Mouse (Mus musculus) intestine, postnatal 0 days (tissue): ENCODE measurements around the gene Nfs1. TPM values are rescaled to one million over a fixed set of nuclear protein-coding genes. Genes with fewer than 3 reads are reported as not detected.

ENCODE experiments used
- ATAC-seq: fragments of 200-750 bp; cut with Nextera tagmentation; 2 replicates; pipeline ENCODE4 v1.8.0; 2017; ENCODE audit warnings: mild to moderate bottlenecking, moderate TSS enrichment, moderate library complexity
- H3K27ac ChIP-seq: fragments of 300-500 bp; sonication (generic); 2 replicates; pipeline ENCODE4 v1.5.1; 2014; ENCODE audit warnings: mild to moderate bottlenecking, low read depth, low read length, moderate library complexity
- H3K27me3 ChIP-seq: fragments of 300-500 bp; sonication (generic); replicated peaks from 2 replicates; pipeline ENCODE4 v1.6.1; 2014; ENCODE audit warnings: low read length, mixed read lengths; ENCODE audit not compliant: control insufficient read depth, insufficient read depth
- H3K36me3 ChIP-seq: fragments of 300-500 bp; sonication (generic); 2 replicates; pipeline ENCODE4 v1.6.1; 2014; ENCODE audit warnings: mild to moderate bottlenecking, moderate library complexity; ENCODE audit not compliant: control insufficient read depth, insufficient read depth
- H3K4me1 ChIP-seq: fragments of 300-500 bp; sonication (generic); replicated peaks from 2 replicates; pipeline ENCODE4 v1.6.1; 2014; ENCODE audit warnings: antibody characterized with exemption, low read length, mixed read lengths; ENCODE audit not compliant: control insufficient read depth, insufficient read depth
- H3K4me2 ChIP-seq: fragments of 300-500 bp; sonication (generic); replicated peaks from 2 replicates; pipeline ENCODE4 v1.6.1; 2014; ENCODE audit warnings: low read depth, mild to moderate bottlenecking, moderate library complexity
- H3K4me3 ChIP-seq: fragments of 300-500 bp; sonication (generic); 2 replicates; pipeline ENCODE4 v1.5.1; 2014; ENCODE audit warnings: low read depth, low read length
- H3K9ac ChIP-seq: fragments of 300-500 bp; sonication (generic); 2 replicates; pipeline ENCODE4 v1.6.1; 2014; ENCODE audit warnings: mild to moderate bottlenecking, low read depth, low read length
- H3K9me3 ChIP-seq: fragments of 300-500 bp; sonication (generic); 2 replicates; pipeline ENCODE4 v1.6.1; 2016; ENCODE audit warnings: mixed run types; ENCODE audit not compliant: control insufficient read depth
- CTCF ChIP-seq: sonication (generic); IDR thresholded peaks from 2 replicates; pipeline ENCODE4 v1.5.1; 2016; ENCODE audit warnings: low read depth, mild to moderate bottlenecking, control low read depth, antibody characterized with exemption, moderate library complexity
- WGBS: fragments of 180-500 bp; shearing (Covaris S2); extraction: QIAGEN DNeasy Blood & Tissue Kit; methylation state at CpG from one replicate; pipeline ENCODE4 v1.1.7; 2014; 5-methylcytosine and 5-hydroxymethylcytosine counted together
- polyA plus RNA-seq: library from polyadenylated mRNA; unstranded; fragments of >200 nt; fragmentation: Nextera tagmentation; extraction: Ambion mirVana; gene quantifications from 2 replicates; pipeline ENCODE4 v1.2.1, GENCODE M21; 2015

The Nfs1 gene
- polyA plus RNA-seq, 1 experiment from 2014 or later: 41.1 TPM

DNA sequence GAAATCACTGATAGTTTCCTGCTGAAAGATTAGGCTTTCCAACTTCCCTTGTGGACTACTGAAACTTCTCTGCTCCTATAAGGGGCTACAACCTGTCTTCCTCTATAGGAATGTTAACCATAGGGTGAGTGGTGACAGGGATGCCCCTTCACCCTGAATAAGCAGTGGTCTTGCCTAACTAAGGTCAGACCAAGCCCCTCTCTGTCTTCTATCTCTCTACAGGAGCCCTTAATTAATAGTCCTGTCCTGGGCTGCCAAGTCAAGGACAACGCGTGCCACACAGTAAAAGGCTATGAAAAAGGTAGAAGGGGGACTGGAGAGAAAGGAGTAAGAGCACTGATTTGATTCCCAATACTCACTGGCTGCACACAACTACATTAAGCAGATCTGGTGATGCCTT is 37.6 kb upstream of the Nfs1 start:
- Histone ChIP-seq H3K36me3 (peaks cover 12% of the 10 kb centered on the region), H3K4me1 (peaks cover 3% of the 10 kb centered on the region; the same call in 1 of the 2 replicates), H3K27me3 (no peaks in the 10 kb centered on the region), H3K27ac (no peak overlapping the region), H3K4me2 (no peak overlapping the region), H3K9me3 (no peaks in the 10 kb centered on the region), H3K9ac (no peak overlapping the region), H3K4me3 (no peak overlapping the region)
- no peak for ATAC-seq
- WGBS: 71% methylated on average over 2 of the region's 2 CpGs
- no peak for TF ChIP-seq CTCF

DNA sequence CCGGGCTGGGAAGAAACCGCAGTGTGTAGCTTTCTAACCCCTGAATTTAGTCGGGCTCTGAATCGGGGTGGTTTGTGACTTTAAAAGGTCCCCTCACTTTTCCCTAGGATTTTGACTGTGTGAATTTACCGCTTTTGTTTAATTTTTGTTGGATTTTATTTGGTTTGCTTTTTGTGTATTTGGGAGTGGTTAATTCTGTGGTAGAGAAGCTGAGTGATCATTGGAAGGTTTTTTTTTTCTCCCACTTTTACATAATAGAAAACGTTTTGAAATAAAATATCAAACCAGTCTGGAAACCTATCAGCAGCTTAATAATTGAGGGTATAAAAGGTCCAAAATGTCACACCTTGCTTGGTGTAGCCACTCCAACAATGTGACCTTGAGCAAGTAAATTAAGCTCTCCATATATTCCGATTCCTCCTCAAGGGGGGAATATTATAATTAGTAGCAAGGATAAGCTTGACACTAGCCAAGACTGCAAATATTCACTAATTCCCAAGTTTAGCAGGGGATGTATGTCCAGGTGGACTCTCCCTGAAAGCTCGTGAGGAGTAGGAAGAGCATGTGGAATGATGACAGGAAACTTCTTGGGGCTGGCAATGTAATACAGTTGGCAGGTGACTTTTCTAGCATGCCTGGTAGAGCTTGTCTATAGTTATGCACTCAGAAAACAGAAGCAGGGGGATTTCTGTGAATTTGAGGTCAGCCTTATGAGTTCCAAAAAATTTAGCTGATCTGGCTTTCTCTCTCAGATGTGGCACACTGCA is 37.0 kb upstream of the Nfs1 start:
- Histone ChIP-seq H3K36me3 (peaks cover 18% of the 10 kb centered on the region), H3K27ac (peak overlapping the region; percentile 90), H3K9me3 (no peaks in the 10 kb centered on the region), H3K27me3 (no peaks in the 10 kb centered on the region), H3K9ac (peak overlapping the region; percentile 78), H3K4me2 (peak overlapping the region; percentile 86), H3K4me1 (peaks cover 3% of the 10 kb centered on the region; the same call in 1 of the 2 replicates), H3K4me3 (peak overlapping the region; percentile 91)
- WGBS: 15% methylated on average over 8 of the region's 8 CpGs
- TF ChIP-seq CTCF: no peak
- no peak; the same call in 1 of the 2 replicates for ATAC-seq

DNA sequence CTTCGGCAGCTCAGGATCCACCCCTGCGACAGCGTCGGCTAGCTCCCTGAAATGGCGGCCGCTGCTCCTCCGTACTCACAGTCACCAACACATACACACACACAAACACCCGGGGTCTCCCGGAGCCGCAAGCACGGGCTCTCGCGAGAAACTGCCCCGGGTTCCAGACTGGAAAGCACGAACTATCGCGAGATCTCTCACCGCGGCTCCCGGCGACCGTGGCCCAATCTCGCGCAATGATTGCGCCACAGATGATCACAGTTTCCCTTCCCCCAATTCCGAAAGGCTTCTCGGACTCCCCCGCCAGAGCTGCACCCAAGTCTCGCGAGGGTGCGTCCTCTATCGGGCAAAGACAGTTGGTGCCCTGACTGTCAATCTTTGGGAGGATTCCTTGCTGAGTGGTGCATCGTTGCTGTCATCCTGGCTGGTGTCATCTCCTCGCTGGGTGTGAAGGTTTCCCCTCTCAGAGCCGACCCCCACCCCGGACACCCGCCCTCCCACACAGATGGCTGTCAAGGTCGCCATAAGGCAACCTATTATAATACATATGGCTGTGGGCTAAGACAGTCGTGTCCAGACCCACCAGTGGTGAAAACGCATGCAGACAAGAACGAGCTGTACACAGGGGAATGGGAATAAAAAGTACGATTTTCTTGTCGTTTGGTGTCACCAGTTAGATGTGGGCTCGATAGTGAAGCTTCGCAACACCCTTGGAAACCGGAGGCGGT is 36.3 kb upstream of the Nfs1 start, which contains the start of gene Rbm39:
Gene Rbm39, minus strand, starts transcription at position 145 of the 728 bp plus-strand sequence.
- peak within 1 kb of the TSS; percentile 96 for H3K27ac ChIP-seq
- H3K4me1 ChIP-seq: peaks cover 3% of the 10 kb centered on the region; the same call in 1 of the 2 replicates
- whole genome bisulfite sequencing: under 1% methylated on average over 47 of the region's 47 CpGs
- no peaks in the 10 kb centered on the region for H3K27me3 ChIP-seq
- H3K4me3 ChIP-seq: peak within 1 kb of the TSS; percentile 91
- peak within 1 kb of the TSS; percentile 100 for H3K9ac ChIP-seq
- ATAC-seq: peak; percentile 97
- H3K4me2 ChIP-seq: peak within 1 kb of the TSS; percentile 86
- no peaks in the 10 kb centered on the region for H3K9me3 ChIP-seq
- H3K36me3 ChIP-seq: peaks cover 22% of the 10 kb centered on the region
- peak; percentile 74 for TF ChIP-seq CTCF

DNA sequence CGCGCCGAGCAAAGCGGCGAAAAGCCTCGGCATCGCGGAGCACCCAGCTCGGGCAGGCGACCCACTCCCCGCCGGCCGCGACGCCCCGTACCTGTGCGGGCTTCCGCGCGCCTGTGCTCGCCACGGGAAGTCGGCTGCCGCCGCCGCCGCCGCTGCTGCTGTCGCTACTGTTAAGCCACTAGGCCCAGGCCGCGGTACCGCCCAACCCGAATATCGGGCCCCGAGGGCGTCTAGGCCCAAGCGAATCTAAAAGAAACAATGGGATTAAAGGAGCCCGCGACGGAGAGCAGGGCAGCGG is 35.8 kb upstream of the Nfs1 start:
- ATAC-seq: peak; percentile 22; the same call in 1 of the 2 replicates
- H3K4me1 ChIP-seq: peaks cover 3% of the 10 kb centered on the region; the same call in 1 of the 2 replicates
- peaks cover 22% of the 10 kb centered on the region for H3K36me3 ChIP-seq
- TF ChIP-seq CTCF: no peak
- no peaks in the 10 kb centered on the region for H3K9me3 ChIP-seq
- H3K27ac ChIP-seq: peak overlapping the region; percentile 96
- H3K27me3 ChIP-seq: no peaks in the 10 kb centered on the region
- peak overlapping the region; percentile 100 for H3K9ac ChIP-seq
- H3K4me2 ChIP-seq: peak overlapping the region; percentile 68
- WGBS: under 1% methylated on average over 41 of the region's 41 CpGs
- H3K4me3 ChIP-seq: peak overlapping the region; percentile 91

DNA sequence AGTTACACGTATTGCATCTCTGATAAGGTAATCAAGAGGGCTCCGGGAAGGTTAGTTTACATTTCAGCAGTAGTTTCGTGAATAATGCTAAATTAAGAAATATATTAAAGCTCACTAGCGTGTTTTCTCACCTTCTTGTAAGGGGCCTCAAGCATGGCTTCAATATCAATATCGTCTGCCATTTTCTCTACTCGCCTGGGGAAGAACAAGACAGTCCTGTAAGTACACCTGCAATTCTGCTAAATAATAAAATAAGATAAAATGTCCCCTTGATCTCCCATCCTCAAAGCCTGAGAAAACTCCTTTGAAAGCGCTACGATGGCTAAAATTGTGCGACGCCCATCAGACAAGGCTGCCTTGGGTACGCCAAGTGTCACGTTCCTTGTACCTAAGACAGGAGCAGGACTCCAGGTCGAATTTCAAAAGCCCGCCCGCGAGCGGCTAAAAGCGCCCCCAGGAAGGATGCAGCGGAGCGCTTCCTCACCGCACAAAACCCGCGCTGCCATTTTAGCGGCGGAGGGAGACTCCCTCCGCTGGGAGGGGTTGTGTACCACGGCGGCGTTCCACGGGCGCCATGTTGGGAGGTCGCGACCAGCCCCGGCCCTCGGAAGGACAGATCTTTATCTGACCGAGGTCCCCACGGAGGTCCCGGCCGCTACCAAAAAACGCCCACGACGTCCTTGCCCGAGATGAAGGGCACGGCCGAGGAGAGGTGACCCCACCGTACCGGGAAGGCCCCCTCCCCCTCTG is 35.2 kb upstream of the Nfs1 start:
- peak overlapping the region; percentile 100 for H3K9ac ChIP-seq
- peaks cover 25% of the 10 kb centered on the region for H3K36me3 ChIP-seq
- no peaks in the 10 kb centered on the region for H3K27me3 ChIP-seq
- WGBS: under 1% methylated on average over 47 of the region's 47 CpGs
- TF ChIP-seq CTCF: no peak; the same call in 1 of the 2 replicates
- H3K27ac ChIP-seq: peak overlapping the region; percentile 96
- H3K9me3 ChIP-seq: no peaks in the 10 kb centered on the region
- H3K4me2 ChIP-seq: peak overlapping the region; percentile 68
- peak; percentile 39 for ATAC-seq
- peaks cover 3% of the 10 kb centered on the region; the same call in 1 of the 2 replicates for H3K4me1 ChIP-seq
- H3K4me3 ChIP-seq: peak overlapping the region; percentile 91

DNA sequence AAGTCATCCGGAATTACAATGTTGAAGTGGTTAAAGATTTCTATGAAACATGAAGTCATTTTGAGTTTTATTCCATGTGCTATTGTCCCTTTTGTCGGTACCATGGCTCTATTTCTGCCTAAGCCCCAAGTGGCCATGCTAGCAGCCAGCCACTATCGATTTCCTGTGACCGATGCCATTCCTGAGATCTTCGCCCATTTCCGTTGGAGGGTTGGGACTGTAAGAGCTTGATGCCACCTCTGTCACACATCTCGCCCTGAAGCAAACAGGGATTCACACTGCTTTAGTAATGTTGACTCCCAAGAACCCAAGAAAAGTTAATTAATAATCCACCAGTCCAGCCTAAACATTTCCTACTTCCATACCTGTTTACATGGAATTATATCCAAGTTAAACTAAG is 33.7 kb upstream of the Nfs1 start:
- 47% methylated on average over 7 of the region's 7 CpGs for WGBS
- peaks cover 32% of the 10 kb centered on the region for H3K36me3 ChIP-seq
- H3K4me1 ChIP-seq: peaks cover 3% of the 10 kb centered on the region; the same call in 1 of the 2 replicates
- no peaks in the 10 kb centered on the region for H3K27me3 ChIP-seq
- no peak for ATAC-seq
- TF ChIP-seq CTCF: no peak
- H3K9me3 ChIP-seq: no peaks in the 10 kb centered on the region
- H3K4me3 ChIP-seq: peak overlapping the region; percentile 91
- H3K27ac ChIP-seq: no peak overlapping the region
- H3K4me2 ChIP-seq: peak overlapping the region; percentile 68
- H3K9ac ChIP-seq: no peak overlapping the region
